Mouse (Mus musculus) G1E (cell line): ENCODE measurements around the gene Rab8a.

Experiments used
- CTCF ChIP-seq: IDR thresholded peaks from 2 replicates; pipeline ENCODE4 v1.5.1; 2012; ENCODE audit warnings: low read depth, low read length, inconsistent platforms, mixed read lengths
- GATA1 ChIP-seq: IDR thresholded peaks from 2 replicates; pipeline ENCODE4 v1.6.1; 2012; ENCODE audit warnings: borderline replicate concordance, low read length, inconsistent platforms, mixed read lengths

DNA sequence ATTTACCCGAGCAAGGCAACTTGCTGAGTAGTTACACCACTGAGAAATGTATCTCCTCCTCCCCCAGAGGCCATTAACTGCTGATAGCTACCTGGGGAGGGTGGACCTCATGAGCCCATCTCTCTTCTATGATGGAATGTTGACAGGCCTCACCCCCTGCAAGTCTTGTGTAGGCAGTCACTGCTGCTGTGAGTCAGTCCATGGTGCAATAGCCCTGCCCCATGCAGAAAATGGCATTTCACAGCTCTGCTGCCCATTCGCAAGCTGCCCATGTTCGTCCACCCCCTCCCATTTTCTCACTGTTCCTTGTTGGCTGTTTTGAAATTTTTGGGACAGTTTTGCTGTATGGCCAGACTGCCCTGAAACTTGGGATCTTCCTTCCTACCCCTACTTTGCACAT, 15.5 kb upstream of the Rab8a start:
- TF ChIP-seq GATA1 = no peak
- no peak for TF ChIP-seq CTCF
